Mouse (Mus musculus) brain, adult 2 months (tissue): Measurements from ENCODE around the gene Glod4.

ENCODE experiments used
- DNase-seq: peaks from one replicate; pipeline ENCODE4 v3.0.0; 2011; ENCODE audit warnings: low read depth, low spot score

Glod4 gene

DNA sequence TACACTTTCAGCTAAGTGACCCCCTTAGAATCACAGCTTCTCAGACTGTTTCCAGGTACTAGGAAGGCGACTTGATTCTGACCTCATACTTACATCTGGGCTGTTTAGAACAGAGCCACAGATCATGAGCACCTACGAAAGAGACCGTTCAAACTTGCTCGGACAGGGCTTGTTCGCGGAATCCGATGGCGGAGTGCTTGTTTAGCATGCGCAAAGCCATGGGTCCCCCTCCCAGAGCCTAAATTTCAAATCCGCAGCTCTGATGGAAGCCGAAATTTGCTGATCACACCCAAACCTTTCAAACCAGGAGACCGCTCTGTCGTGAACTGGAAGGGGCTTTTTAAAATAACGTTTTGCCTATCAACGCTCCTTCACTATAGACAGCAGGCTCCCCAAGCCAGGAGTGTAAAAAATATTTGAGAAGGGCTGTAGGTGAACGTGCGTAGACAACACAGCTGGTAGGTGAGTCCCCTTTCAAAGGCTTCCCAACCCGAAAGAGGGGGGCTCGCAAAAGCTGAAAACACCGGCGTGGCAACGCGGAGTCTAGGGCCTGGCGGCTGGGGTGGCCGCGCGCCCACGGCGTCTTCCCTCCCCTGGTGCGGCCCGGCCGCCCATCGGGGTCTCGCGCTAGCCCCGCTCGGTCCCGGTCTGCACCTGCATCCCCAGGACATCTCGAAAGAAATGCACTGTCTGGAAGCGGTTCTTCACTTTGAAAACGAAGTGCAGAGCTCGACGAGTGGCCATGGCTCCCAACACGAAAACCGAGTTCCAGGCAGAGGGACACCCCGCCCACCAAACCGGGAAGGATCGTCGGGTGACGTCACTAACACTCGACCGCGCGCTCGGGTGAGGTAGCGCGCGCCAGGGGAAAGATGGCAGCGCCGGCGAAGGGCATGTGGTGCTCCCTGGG lies at the start of gene Glod4, which contains the start of gene Mrm3:
Gene Glod4, minus strand, starts transcription at position 825 of the 910 bp plus-strand sequence.
Gene Mrm3, plus strand, starts transcription at position 815 of the 910 bp plus-strand sequence.
- DNase-seq: peak; percentile 94

GRCm38 (mm10) chr11:76292831-76293230 lies 49.3 kb upstream of the Glod4 start:
- DNase-seq: no peak

DNA sequence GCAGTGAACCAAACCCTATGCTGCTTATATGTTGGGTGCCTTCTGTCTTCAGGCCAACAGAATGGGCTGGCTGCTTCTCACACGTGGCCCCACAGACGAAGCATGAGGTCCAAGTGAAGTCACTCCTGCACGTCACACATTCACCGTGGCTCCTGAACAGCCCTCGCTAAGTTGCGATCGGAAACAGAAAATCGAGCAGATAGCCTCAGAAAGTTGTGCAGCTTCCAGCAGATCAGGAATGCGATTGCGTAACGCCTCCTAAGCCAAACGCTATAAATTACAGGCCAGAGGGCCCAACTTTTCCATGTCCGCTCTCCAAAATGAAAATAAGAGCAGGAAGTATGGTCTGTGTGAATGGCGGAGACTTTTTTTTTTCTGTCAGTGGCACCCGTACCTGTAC lies 48.9 kb upstream of the Glod4 start:
- no peak for DNase-seq

DNA sequence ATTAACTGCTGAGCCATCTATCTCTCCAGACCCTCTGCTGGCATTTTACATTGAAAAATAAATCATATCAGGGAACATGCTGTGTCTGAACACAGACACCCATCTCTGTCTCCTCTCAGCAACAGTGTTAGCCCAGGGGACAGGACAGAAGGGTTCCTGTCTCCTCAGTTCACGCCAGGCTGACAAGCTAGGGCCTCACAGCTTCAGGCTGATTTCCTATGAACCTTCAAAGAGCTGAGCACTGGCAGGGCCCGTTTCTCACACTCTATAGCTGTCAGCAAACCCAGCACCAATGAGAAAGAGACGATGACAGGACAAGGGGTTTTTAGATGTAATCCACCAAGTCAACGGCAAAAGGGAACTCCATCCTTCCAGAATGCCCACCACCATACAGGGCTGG lies 48.4 kb upstream of the Glod4 start:
- DNase-seq: no peak

GRCm38 (mm10) chr11:76290367-76290766 lies 46.8 kb upstream of the Glod4 start:
- DNase-seq: peak; percentile 95

GRCm38 (mm10) chr11:76288645-76289044 lies 45.1 kb upstream of the Glod4 start:
- peak; percentile 71 for DNase-seq

GRCm38 (mm10) chr11:76287301-76287700 lies 43.8 kb upstream of the Glod4 start:
- no peak for DNase-seq

- no peak for DNase-seq
Observed at GRCm38 (mm10) chr11:76286534-76287126, 43.1 kb upstream of the Glod4 start.

DNA sequence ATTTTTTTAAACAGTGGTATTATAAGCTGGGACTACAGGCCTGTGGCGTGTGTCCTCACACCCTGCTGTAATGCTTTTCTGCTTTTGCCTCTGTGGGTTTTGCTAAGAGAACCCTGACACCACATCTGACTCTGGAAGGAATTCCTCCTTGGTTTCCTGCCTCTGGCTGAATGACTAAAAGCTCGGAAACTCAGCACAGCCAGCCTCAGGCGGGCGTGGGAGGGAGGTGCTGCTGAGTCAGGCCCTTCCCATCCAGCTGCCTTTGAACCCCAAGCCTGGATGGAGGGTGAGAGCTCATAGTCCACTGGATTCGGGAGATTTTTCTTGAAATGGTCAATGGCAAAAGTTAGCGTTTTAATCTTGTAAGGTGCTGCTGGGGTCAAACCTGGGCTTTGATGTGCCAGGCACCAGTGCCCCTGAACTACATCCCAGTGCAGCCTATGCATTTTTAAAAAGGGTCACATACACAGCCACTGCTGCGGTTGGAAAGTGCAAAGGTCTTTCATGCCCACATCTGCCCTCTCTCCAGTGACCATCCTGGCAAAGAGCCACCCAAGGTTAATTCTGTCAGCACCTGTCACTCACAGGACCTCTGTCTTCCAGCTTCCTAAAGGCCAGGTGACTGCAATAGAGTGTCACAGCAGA lies 42.0 kb upstream of the Glod4 start:
- peak; percentile 59 for DNase-seq

GRCm38 (mm10) chr11:76283841-76284240 lies 40.3 kb upstream of the Glod4 start:
- DNase-seq: no peak

GRCm38 (mm10) chr11:76279971-76280370 lies 36.4 kb upstream of the Glod4 start:
- DNase-seq: no peak

DNA sequence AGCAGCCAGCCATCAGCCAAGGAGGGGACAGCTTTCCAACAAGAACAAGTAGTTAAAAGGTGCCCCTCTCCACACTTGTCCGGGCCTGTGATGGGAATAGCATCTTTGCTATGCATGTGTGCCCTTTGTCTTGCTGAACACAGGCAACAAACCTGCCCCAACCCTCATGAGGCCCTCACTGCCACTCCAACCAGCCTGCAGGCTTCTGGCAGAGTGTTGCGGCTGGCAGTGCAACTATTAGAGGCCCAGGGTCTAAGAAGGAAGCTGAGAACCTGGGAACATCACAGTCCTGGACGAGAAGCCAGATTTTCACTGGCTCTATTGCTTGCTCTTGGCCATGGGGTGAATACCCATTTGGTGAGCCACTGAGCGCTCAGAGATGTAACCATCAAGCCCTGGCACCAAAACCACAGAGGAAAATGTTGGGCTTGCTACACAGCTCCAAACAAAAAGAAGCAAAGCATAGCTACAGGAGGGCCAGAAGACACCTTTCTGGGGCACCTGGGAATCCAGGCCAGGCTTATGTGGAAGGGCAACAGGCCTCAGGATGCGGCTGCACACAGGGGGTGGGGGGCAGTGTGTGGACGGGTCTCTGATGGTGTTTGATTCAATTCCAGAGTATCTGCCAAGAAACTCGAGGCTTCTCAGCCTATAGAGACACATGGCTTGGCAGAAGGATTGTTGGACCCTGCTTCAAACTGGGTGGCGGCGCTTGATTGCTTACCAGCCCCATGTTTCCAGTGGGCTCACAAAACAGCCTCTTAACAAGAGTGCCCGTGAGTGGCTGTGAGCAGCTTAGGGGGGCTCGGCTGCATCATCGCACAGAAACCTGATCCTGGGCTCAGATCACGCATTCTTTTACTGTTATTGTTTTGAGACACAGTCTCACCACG lies 35.7 kb upstream of the Glod4 start:
- peak; percentile 58 for DNase-seq

- DNase-seq: peak; percentile 79
Observed at GRCm38 (mm10) chr11:76272440-76272839, 28.9 kb upstream of the Glod4 start.

- no peak for DNase-seq
Observed at GRCm38 (mm10) chr11:76268521-76269065, 25.1 kb upstream of the Glod4 start.

DNA sequence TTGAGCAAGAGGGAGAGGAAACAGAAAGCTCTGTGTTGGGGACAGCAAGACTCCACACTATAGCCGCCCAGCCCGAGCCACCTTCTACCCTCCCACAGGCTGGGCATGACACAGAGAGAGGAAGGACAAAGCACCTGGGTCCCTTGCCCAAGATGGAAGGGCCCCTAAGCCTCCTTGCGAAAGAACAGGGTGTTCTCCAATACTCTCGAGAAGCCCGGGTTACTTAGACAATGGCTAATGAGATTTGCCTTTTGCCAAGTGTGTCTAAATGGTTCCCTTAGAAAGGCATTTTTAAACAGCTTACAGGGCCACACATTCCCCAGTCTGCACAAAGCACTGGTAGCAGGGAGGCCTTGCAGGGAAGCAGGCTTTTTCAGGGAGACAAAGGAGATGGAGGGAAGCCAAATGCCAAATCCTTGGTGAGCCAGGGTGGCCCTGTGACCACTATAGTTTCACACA lies 24.5 kb upstream of the Glod4 start:
- no peak for DNase-seq

- no peak for DNase-seq
Observed at GRCm38 (mm10) chr11:76267550-76267949, 24.0 kb upstream of the Glod4 start.

DNA sequence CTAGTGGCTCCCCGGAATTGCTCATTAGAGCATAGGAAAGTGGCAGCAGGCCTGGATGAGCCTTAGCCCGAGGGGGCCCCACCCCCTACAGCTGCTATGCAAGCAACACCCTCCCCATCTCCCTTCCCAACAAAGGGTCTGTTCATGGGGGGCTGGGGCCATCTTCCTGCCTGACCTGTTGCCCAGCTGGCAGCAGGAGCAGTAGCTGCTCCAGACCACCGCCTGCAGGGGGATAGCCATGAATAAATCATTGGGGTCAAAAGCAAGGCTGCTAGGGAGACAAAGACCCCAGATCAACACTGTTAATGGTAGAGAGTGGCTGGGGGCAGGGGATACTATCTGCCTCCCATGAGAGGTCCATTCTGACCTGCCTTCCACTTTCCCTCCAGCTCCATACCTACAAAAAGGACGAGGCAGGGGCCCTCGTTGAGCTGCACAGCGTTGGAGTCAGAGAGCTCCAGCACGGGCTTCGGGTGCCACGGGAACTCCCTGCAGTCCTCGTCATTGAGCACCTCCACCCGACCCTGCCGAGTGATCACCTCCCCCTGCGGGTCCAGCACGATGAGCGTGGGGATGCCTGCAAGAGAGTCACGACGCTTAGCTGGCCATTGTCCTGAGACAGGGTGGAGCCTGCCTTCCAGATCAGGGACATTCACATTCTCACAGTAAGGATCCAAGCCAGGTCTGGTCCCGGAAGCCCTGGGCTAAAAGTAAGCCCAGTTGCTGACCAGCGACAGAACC lies 19.3 kb upstream of the Glod4 start:
- no peak for DNase-seq

DNA sequence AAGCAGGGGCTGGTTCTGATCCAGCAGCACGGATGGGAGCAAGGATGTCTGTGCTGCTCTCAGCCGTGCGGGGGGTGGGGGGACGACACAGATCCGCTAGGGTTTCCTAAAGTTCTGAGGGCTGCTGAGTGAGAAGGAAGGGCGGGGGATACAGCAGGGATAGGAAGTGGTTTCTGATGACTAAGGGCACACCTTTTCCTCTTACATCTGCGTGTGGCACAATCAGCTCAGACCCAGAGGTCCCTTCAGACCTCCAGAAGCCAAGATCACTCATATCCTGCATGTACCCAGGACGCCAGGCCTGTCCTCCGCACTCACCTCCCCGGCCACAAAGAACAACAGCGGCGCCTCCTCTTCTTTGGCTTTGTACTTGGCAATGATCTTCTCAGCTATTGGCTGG lies 17.7 kb upstream of the Glod4 start:
- no peak for DNase-seq

- no peak for DNase-seq
Observed at GRCm38 (mm10) chr11:76260208-76261050, 16.9 kb upstream of the Glod4 start.
